Mouse (Mus musculus): Measurements from ENCODE around the gene Tmem213. TPM values are rescaled to one million over a fixed set of nuclear protein-coding genes. Genes with fewer than 3 reads are reported as not detected.

Gene Tmem213
- total and polyA plus RNA-seq, 3 experiments, result not detected

GRCm38 (mm10) chr6:38065122-38065500, 43.9 kb upstream of the Tmem213 start:
- Histone ChIP-seq H3K36me3 (replicated peaks in 1 of 2; ENCODE audit: control insufficient read depth in 1 of 2, insufficient read depth in 1 of 2, low read length in 1 of 2) (no peaks in the 10 kb centered on the region), H3K4me3 (replicated peaks in 1 of 3; ENCODE audit: low read depth in 2 of 3, low read length in 2 of 3, poor library complexity in 1 of 3) (no peak overlapping the region), H3K9ac (ENCODE audit: insufficient read depth, low read depth) (no peak overlapping the region), H3K27ac (ENCODE audit: insufficient read depth, low read depth) (no peak overlapping the region), H3K4me1 (ENCODE audit: control insufficient read depth in 1 of 2, insufficient read depth in 2 of 2) (peaks cover 2 to 15% of the 10 kb centered on the region in 2 experiments; a peak in 1 of 4 replicates), H3K79me2 (replicated peaks; ENCODE audit: control insufficient read depth, extremely low read depth, insufficient read depth, poor library complexity, severe bottlenecking) (no peaks in the 10 kb centered on the region), H3K27me3 (replicated peaks) (no peaks in the 10 kb centered on the region), H3K4me2 (ENCODE audit: insufficient read depth, low read depth, poor library complexity, severe bottlenecking) (no peak overlapping the region), H3K9me3 (replicated peaks; ENCODE audit: low read length) (peaks cover 20% of the 10 kb centered on the region)
- in situ Hi-C loops (cut with MboI; ENCODE audit: low pct_ligation_motif_present, low pct_unique_long_range_greater_than_20kb, low sequenced_read_pairs) (loop anchor here (10.0 kb wide), 1 partner anchor 470 kb away; no protein-coding TSS in a partner anchor), dilution Hi-C loops (cut with MboI; ENCODE audit: extremely low pct_ligation_motif_present, extremely low pct_unique_long_range_greater_than_20kb, low sequenced_read_pairs) (no loop called here)
- DNase-seq (ENCODE audit: extremely low read depth), result no peak
- TF ChIP-seq MXI1 (IDR thresholded peaks at IDR 0.05; ENCODE audit: low read depth, low read length) (no peak), ZKSCAN1 (IDR thresholded peaks at IDR 0.05; ENCODE audit: borderline replicate concordance, low read depth, low read length) (no peak), GABPA (IDR thresholded peaks at IDR 0.05; ENCODE audit: insufficient replicate concordance, low read depth, low read length) (no peak), TCF12 (IDR thresholded peaks at IDR 0.05; ENCODE audit: low read depth, low read length) (no peak), BHLHE40 (IDR thresholded peaks at IDR 0.05; ENCODE audit: low read depth, low read length) (no peak), POLR2AphosphoS2 (IDR thresholded peaks at IDR 0.05; ENCODE audit: low read depth, low read length) (no peak), RAD21 (IDR thresholded peaks at IDR 0.05; ENCODE audit: low read depth, low read length) (no peak), RCOR1 (conservative IDR thresholded peaks at IDR 0.05; ENCODE audit: low read depth, low read length) (no peak), NELFE (IDR thresholded peaks at IDR 0.05; ENCODE audit: low read depth, low read length) (no peak), ZC3H11A (IDR thresholded peaks at IDR 0.05; ENCODE audit: low read depth, low read length) (no peak), SIN3A (IDR thresholded peaks at IDR 0.05; ENCODE audit: low read length) (no peak), CHD1 (IDR thresholded peaks at IDR 0.05; ENCODE audit: low read depth, low read length) (no peak), USF2 (conservative IDR thresholded peaks at IDR 0.05; ENCODE audit: low read depth, low read length) (no peak)

DNA sequence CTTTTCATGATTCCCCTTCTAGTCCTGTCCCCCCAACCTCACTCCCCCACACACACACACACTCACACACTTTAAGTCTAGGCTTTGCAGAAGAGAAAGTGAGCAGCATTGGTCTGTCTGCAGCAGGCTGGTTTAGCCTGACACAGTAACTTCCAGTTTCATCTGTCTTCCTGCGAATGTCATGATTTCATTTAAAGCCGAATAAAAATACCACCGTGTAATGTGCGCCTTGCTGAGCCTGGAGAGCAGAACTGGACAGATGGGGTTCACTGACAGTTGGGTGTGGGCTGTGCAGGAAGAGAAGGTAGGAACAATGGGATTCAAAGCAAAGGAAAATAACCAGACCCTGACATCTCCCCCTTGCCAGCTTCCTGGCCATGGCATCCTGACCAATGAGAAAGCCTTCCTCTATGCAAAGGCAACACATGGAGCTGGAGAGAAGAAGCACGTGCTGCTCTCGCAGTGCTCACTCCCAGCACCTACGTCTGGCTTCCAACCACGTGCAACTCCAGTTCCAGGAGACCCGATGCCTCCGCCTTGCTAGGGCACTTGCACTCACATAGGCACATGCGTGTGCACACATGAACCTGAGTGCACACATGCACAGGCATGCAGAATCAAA, 43.4 kb upstream of the Tmem213 start:
- dilution Hi-C loops (cut with MboI; ENCODE audit: extremely low pct_ligation_motif_present, extremely low pct_unique_long_range_greater_than_20kb, low sequenced_read_pairs) (no loop called here), in situ Hi-C loops (cut with MboI; ENCODE audit: low pct_ligation_motif_present, low pct_unique_long_range_greater_than_20kb, low sequenced_read_pairs) (loop anchor here (10.0 kb wide), 1 partner anchor 471 kb away; no protein-coding TSS in a partner anchor)
- Histone ChIP-seq H3K4me1 (ENCODE audit: control insufficient read depth in 1 of 2, insufficient read depth in 2 of 2) (peaks cover 2 to 15% of the 10 kb centered on the region in 2 experiments; a peak in 1 of 4 replicates), H3K27ac (ENCODE audit: insufficient read depth, low read depth) (no peak overlapping the region), H3K27me3 (replicated peaks) (no peaks in the 10 kb centered on the region), H3K79me2 (replicated peaks; ENCODE audit: control insufficient read depth, extremely low read depth, insufficient read depth, poor library complexity, severe bottlenecking) (no peaks in the 10 kb centered on the region), H3K9me3 (replicated peaks; ENCODE audit: low read length) (peaks cover 20% of the 10 kb centered on the region), H3K4me3 (replicated peaks in 1 of 3; ENCODE audit: low read depth in 2 of 3, low read length in 2 of 3, poor library complexity in 1 of 3) (no peak overlapping the region), H3K4me2 (ENCODE audit: insufficient read depth, low read depth, poor library complexity, severe bottlenecking) (no peak overlapping the region), H3K9ac (ENCODE audit: insufficient read depth, low read depth) (no peak overlapping the region), H3K36me3 (replicated peaks in 1 of 2; ENCODE audit: control insufficient read depth in 1 of 2, insufficient read depth in 1 of 2, low read length in 1 of 2) (no peaks in the 10 kb centered on the region)
- no peak for DNase-seq (ENCODE audit: extremely low read depth)
- TF ChIP-seq MAX (IDR thresholded peaks at IDR 0.05; ENCODE audit: low read length) (peak; percentile 8; the same call in 1 of the 2 replicates), USF1 (IDR thresholded peaks at IDR 0.05; ENCODE audit: low read depth, low read length) (no peak), POLR2A (IDR thresholded peaks at IDR 0.05; ENCODE audit: low read depth, low read length) (no peak)

Data from CH12.LX (cell line).